Mouse (Mus musculus) ovary, postnatal 36 days (tissue): ENCODE data around the gene Gm20708.

ENCODE experiments used
- DNase-seq: peaks from one replicate; pipeline ENCODE4 v3.0.0; 2022; ENCODE audit warnings: low spot score, mixed read lengths

The Gm20708 gene

GRCm38 (mm10) chr11:117870688-117871365 is 61.4 kb downstream of the Gm20708 start:
- DNase-seq = peak; percentile 69

- no peak for DNase-seq
Observed at GRCm38 (mm10) chr11:117871376-117871775, 61.9 kb downstream of the Gm20708 start.

DNA sequence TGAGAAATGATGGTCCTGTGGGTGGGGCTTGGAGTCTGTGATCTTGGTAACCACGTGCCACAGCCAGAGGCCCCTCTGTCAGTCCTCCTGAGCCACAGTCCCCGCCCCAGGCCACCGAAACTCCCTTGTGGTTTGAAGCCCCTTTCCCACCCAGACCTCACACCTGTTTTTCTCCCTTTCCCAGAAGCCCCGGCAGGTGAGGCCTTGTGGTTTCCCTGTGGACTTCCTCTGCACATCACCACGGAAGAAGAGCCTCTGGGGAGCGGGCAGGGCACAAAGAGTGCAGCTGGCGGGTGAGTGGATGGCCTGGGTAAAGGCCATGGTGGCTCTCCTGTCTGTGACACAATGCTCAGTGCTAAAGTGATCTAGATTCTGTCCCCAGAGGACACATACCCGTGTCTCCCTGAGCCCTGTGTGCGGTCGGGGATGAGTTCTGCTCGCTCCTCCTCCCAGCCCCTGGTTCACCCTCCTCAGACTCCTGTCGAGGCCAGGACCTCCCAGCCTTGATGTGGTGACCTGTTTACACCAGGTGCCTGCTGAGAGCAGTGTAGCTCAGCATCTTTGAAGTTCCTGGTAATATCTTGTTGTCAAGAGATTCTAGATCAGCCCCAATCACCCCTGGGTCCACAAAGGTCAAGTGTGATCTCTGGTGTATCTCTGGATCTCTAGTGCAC is 62.6 kb downstream of the Gm20708 start:
- DNase-seq = no peak

DNA sequence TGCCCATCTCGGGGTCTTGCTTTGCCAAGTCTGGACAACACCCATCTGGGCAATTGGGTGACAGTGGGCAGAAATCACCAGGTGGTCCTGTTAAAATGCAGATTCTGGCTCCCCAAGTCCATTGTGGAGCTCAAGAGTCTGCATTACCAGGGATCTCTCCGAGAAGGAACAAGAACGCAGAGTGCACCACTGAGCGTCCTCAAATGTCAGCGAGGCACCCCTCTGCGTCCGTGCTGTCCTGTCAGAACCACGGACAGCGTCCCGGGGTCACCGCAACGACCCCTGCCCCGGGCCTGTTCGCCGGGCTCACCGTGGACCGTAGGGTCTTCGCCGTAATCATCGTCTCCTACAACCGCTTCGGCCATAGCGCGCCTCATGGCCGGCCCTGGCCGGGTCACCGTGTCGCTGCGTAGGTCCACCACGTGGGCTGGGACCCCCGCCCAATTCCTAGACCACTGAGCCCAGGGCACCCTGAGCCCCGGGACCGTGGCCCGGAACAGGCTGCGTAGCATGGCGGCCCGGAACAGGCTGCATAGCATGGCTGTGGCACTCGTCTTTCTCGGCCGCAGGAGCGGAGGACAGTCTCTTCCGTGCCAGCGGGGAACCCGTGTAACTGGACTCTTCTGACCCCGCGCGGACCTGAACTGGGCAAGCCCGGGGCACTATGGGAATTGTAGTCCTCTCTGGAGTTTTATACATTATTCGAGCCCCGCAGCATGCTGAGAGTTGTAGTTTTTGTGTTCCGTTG is 63.6 kb downstream of the Gm20708 start, which contains the start of gene Tha1:
Tha1 (minus strand) TSS at position 621 of the 748 bp plus-strand sequence.
- peak; percentile 81 for DNase-seq

GRCm38 (mm10) chr11:117874419-117874818 is 65.0 kb downstream of the Gm20708 start:
- DNase-seq = no peak

- no peak for DNase-seq
Observed at GRCm38 (mm10) chr11:117875681-117876080, 66.2 kb downstream of the Gm20708 start.

DNA sequence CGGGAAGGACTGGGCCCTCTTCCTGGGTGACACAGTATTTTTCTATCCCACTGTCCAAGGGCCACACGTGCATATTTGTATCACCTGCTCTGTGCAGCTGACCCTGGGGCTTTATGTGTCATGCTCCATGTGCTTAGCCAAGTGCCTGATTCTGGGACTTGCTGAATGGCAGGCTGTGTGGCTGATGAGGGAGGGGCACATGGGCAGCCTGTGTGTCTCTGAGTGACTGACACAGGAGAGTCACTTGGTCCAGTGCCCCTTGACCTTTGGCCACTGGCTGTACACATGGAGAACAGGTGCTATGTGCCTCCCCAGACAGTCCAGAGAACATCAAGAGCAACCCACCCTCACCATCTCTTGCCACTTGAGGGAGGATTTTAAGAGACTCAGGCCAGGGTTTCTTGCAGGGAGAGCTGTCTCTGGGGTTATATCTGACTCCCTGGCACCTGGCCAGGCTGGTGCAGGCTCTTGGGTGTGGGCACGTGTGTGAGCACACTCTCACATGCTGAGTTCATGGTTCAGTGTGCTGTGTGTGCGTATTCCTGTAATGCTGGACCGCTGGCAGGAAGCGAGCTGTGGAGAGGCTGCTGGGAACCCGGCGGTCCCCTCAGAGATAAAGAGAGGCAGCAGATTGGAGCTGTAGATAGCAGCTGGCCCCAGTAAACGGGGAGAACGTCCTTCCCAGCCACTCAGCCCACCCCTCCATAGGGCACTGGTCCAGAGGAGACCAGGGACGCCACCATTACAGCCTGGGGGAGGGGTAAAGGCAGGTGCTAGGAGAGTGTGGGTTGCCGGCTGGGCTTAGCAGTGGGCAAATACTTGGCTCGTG is 68.7 kb downstream of the Gm20708 start:
- DNase-seq = no peak

DNA sequence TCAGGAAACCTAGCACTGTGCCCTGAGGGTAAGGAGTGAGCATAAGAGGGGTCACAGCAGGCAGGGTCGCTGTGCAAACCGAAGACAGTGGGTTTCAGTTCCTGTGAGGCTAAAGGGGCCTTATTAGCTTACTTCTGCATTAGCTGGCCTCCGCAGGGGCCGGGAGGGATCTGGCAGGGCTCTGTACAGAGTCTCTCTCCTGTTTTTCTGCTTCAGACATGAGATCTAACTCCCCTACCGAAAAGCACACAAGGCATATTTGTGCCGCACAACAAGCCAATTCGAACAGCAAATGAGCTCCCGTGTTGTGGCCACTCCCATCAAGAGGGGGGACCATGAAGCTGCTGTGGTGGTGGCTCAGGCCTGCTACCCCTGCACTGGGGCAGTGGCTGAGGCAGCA is 69.4 kb downstream of the Gm20708 start:
- no peak for DNase-seq

DNA sequence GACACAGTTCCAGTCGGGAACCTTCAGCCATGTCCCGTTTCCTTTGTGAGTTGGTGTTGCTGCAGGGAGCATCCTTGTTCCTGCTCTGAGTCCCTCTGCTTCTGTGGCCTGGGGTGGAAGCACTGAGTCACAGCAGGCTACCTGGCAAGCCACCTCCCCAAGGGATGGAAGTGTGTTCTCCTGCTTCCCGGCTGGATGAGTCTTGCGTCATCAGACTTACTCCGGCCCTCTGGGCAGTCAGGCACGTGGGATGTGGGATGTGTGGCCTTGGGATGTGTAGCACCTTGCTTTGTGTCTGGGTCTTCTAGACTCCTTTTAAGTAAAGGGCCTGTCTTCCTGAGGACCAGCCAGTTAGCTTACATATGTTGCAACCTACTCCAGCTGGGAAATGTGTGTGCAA is 70.2 kb downstream of the Gm20708 start:
- no peak for DNase-seq

- DNase-seq = no peak
Observed at GRCm38 (mm10) chr11:117880336-117880976, 71.0 kb downstream of the Gm20708 start.

DNA sequence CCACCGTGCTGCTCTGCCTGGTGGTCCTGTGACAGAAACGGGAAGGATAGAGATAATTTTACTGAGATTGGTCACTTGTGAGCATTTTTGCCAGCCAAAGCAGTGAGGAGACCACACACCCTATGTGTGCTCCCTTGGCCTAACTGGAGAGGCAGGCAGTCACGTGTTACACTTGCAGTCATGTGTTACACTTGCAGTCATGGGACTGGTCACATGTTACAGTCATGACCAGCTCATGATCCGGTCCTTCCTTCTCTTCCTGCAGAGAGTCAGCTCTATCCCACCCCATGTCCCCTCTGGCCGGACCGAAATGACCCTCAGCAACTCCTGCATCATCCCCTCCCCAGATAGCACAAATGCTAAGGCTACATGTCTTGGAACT is 71.5 kb downstream of the Gm20708 start:
- no peak for DNase-seq

GRCm38 (mm10) chr11:117881787-117882186 is 72.3 kb downstream of the Gm20708 start:
- DNase-seq = no peak

DNA sequence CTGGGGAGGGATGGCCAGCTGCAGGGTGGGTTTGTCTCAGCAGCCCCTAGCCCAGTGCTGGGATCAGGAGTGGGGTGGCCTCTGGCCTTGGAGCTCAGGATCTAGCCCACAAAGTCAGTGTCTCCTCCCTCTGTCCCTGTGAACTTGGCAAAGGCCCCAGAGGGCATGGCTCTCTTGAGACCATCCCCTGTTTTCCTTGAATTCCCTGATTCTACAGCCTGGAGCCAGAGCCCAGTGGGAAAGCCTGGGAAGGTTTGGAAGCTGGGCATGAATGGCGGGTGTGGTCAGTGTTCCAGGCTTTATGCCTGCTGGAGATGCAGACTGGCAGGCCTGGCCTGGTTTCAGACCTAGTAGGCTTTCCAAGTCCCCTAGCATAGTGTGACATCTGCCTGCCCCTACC is 72.7 kb downstream of the Gm20708 start:
- DNase-seq = no peak

DNA sequence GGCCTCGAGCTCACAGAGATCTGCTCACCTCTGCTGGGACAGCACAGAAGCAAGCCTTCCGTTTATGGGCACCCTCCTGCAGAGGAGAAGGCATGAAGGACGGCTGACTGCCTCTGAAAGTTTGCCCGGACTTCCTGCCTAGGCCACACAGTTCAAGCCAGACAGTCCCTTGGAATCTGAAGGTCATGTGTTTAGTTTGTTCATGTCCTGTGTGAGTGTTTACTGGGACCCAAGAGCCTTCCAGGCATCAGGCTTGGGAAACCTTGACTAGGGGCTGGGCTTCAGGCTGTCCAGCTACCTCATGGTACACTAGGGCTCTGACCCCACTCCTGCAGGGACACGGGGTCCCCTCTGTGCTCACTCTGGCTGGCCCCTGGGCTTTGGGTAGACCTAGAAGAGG is 76.5 kb downstream of the Gm20708 start:
- DNase-seq = no peak

DNA sequence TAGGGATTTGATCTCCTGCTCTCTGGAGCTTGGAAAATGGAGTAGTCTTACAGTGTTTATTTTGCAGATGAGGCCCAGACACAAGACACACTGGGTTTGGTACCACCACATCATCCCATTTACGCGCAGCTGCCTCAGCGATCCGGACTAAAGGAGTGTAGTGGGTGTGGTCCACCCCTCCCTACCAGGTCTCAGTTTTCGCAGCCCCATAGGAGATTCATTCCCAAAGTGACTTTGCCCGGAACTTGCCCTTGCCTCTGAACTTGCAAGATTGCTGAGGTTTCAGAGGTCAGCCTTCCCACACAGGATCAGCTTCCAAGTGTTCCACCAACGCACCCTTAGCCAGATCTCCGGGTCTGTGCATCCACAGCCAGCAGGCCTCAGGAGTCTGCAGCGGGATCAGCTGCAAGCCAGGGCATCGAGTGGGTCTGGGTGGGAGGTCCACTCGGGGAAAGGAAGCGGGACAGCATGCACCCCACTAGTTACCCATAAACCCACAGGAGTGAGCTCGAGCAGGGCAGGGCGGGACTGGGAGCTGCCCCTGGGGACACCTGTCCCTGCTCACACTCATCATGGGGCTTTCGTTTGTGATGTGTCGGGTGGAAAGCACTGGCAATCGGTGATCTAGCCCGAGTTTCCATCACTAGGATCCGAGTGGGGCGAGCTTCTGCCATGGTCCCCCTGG is 78.8 kb downstream of the Gm20708 start:
- DNase-seq = no peak

DNA sequence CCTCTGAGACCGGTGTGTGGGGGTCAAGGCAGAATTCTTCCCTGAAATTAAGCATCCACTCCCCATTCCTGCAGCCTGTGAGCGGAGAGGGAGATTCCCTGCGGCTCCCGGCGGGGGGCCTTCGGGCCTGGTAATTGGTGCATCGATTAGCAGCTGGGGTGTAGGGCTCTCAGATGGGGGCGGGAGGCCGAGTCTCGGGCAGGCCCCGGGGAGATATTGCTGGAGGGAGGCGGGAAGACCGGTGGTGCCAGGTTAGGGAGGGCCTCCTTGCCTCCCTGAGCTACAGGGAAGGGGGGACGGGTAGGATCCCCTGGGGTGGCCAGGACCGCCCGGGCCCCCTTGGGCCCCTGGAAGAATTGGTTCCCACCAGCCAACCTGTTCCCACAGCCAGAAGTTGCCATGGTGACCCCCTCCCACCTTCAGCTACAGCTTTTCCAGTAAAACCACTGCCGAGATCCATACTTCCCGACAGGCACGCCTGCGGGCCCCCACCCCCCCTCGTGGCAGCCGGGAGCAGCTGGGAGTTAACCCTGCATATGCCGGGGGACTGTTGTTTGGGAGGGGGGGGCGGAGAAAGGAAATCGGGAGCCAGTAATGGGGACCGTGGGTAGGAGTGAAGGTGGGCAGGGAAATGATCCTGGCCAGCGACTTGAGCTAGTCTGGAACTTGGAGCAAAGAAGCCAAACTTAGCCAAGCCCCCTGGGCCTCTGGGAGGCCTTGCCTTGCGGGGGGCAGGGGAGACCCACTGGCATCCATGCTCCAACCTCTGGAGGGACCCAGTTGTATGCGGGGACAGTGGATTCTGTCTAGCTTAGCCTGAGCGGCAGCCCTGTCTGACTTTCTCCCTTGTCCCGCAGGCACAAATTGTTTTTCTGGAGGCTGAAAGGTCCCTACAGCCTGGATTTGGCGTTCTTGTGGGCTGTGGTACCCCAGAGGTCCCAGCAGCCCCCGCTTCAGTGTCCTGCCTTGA is 79.7 kb downstream of the Gm20708 start:
- no peak for DNase-seq
